Comparison of ENCODE assay signal across 20 mouse cellular contexts in the genomic region with DNA sequence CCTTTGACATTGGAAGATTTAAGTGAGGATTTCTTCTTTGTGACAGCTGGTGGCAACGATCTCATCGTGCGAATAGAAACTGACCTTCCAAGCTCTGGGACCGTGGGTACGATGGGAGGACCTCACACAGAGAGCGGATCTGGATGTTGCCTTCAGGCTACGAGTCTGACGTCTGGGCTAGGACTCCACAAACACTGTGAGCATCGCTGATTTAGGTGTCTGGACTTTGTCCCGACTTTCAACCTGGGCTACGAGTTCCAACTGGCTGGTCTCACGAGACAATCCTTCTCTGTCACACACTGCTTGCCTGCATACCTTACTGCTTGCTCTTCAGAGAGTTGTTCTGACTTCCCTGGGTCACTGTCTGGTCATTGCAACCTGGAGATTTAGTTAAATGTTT. TPM values are rescaled to one million over a fixed set of nuclear protein-coding genes. Genes with fewer than 3 reads are reported as not detected.
DNase-seq lines count a peak whose midpoint lies in the region; ATAC-seq and TF ChIP-seq lines count a peak whose summit lies in the region.
"Had no signal": no experiment of that assay in that cellular context is flagged by ENCODE, and none has a peak within 500 bp of the region (broad histone marks: within the 10 kb centered on the region; RNA-seq: fewer than 3 reads in every experiment).

No protein-coding gene starts in this region.

- peak overlapping the region; percentile 32 for H3K4me2 ChIP-seq in heart, embryonic 13.5 days
- 0 out of 2 replicates have a peak overlapping the region, but pooled peaks have one; percentile 32 for H3K4me2 ChIP-seq in intestine, postnatal 0 days (replicated peaks; ENCODE audit: low read depth)
- H3K4me2 ChIP-seq: limb, embryonic 12.5 days; lung, embryonic 14.5 days; midbrain, embryonic 12.5 days; neural tube, embryonic 15.5 days had no signal

- intact Hi-C loops in heart, postnatal 36 days (cut with DNase I): loop anchor here (5.0 kb wide), 1 partner anchor 545 kb away; no protein-coding TSS in a partner anchor

- H3K27ac ChIP-seq in heart, embryonic 13.5 days (replicated peaks): no peak overlapping the region
- H3K27ac ChIP-seq in liver, adult 2 months (replicated peaks; ENCODE audit: insufficient read depth, low read depth, low read length): no peak overlapping the region
- no peak overlapping the region for H3K27ac ChIP-seq in intestine, postnatal 0 days (ENCODE audit: low read depth, low read length)
- H3K27ac ChIP-seq: heart, adult 2 months; limb, embryonic 12.5 days; macrophage; midbrain, embryonic 12.5 days; neural tube, embryonic 15.5 days had no signal

- TF ChIP-seq POLR2A in liver, adult 2 months (IDR thresholded peaks at IDR 0.05; ENCODE audit: extremely low read depth, insufficient read depth, low read length): no peak

- WGBS in heart, embryonic 13.5 days: 46% methylated on average over 12 of the region's 12 CpGs
- WGBS in liver, adult 2 months: 31% methylated on average over 12 of the region's 12 CpGs
- WGBS in intestine, postnatal 0 days: 55% methylated on average over 12 of the region's 12 CpGs

- DNase-seq in heart, postnatal 36 days: no peak
- peak; percentile 9 for DNase-seq in liver, adult 2 months (ENCODE audit: extremely low read depth, low read depth, low spot score)
- no peak for DNase-seq in liver
- DNase-seq in neural tube, embryonic 10.5 days (ENCODE audit: extremely low spot score, low spot score): no peak
- no peak for DNase-seq in cerebellum, adult 11 months
- DNase-seq: adrenal gland, adult 8-10 months; gastrocnemius, postnatal 14 days; heart, adult 2 months; layer of hippocampus, postnatal 36 days; lung, embryonic 14.5 days; right cerebral cortex, postnatal 25 days; thymus, postnatal 14 days had no signal

- no peak overlapping the region for H3K9ac ChIP-seq in heart, embryonic 13.5 days
- no peak overlapping the region for H3K9ac ChIP-seq in liver, adult 2 months (ENCODE audit: low read depth, low read length)
- H3K9ac ChIP-seq in intestine, postnatal 0 days (ENCODE audit: low read depth, low read length): no peak overlapping the region
- H3K9ac ChIP-seq: limb, embryonic 12.5 days; lung, embryonic 14.5 days; midbrain, embryonic 12.5 days; neural tube, embryonic 15.5 days had no signal

- ATAC-seq in heart, embryonic 13.5 days (ENCODE audit: extremely low read depth, insufficient number of reproducible peaks, low FRiP score, low TSS enrichment): no peak
- ATAC-seq in intestine, postnatal 0 days: peak; percentile 21

- H3K9me3 ChIP-seq in heart, embryonic 13.5 days: no peaks in the 10 kb centered on the region
- no peaks in the 10 kb centered on the region for H3K9me3 ChIP-seq in intestine, postnatal 0 days (ENCODE audit: control insufficient read depth)
- H3K9me3 ChIP-seq: limb, embryonic 12.5 days; midbrain, embryonic 12.5 days; neural tube, embryonic 15.5 days had no signal

- H3K36me3 ChIP-seq in heart, embryonic 13.5 days: no peaks in the 10 kb centered on the region
- no peaks in the 10 kb centered on the region for H3K36me3 ChIP-seq in liver, adult 2 months (ENCODE audit: control insufficient read depth, insufficient read depth, low read length)
- H3K36me3 ChIP-seq in intestine, postnatal 0 days (ENCODE audit: control insufficient read depth, insufficient read depth): no peaks in the 10 kb centered on the region
- H3K36me3 ChIP-seq: limb, embryonic 12.5 days; midbrain, embryonic 12.5 days; neural tube, embryonic 15.5 days had no signal

- H3K4me3 ChIP-seq in heart, embryonic 13.5 days: no peak overlapping the region
- H3K4me3 ChIP-seq in liver, adult 2 months (ENCODE audit: insufficient read depth, low read depth, low read length): no peak overlapping the region
- H3K4me3 ChIP-seq in intestine, postnatal 0 days (ENCODE audit: low read depth, low read length): no peak overlapping the region
- H3K4me3 ChIP-seq: heart, adult 2 months; limb, embryonic 12.5 days; midbrain, embryonic 12.5 days; neural tube, embryonic 15.5 days had no signal

- no peaks in the 10 kb centered on the region for H3K27me3 ChIP-seq in heart, embryonic 13.5 days (replicated peaks)
- H3K27me3 ChIP-seq in liver, adult 2 months (ENCODE audit: control insufficient read depth, insufficient read depth, low read length): no peaks in the 10 kb centered on the region
- no peaks in the 10 kb centered on the region for H3K27me3 ChIP-seq in intestine, postnatal 0 days (replicated peaks; ENCODE audit: control insufficient read depth, insufficient read depth, low read length)
- H3K27me3 ChIP-seq: CH12.LX; limb, embryonic 12.5 days; midbrain, embryonic 12.5 days; neural tube, embryonic 15.5 days had no signal

- no peak for TF ChIP-seq CTCF in liver, adult 2 months (IDR thresholded peaks at IDR 0.05; ENCODE audit: low read depth, low read length)
- TF ChIP-seq CTCF in intestine, postnatal 0 days (IDR thresholded peaks at IDR 0.05; ENCODE audit: low read depth): no peak

- 0 out of 2 replicates have a peak, but pooled peaks cover 9% of the 10 kb centered on the region for H3K4me1 ChIP-seq in heart, embryonic 13.5 days
- peaks cover 4% of the 10 kb centered on the region for H3K4me1 ChIP-seq in liver, adult 2 months (ENCODE audit: control insufficient read depth, insufficient read depth, low read length)
- H3K4me1 ChIP-seq in intestine, postnatal 0 days (replicated peaks; ENCODE audit: control insufficient read depth, insufficient read depth, low read length): no peaks in the 10 kb centered on the region
- H3K4me1 ChIP-seq: limb, embryonic 12.5 days; midbrain, embryonic 12.5 days had no signal

- H3K79me2 ChIP-seq in liver, adult 2 months (ENCODE audit: control insufficient read depth, insufficient read depth, low read length): no peaks in the 10 kb centered on the region

RNA-seq across cellular contexts. Expression of a gene that starts 39.4 kb away (rescaled TPM):
- polyA plus RNA-seq in heart, embryonic 13.5 days (2015; fragmentation: Nextera tagmentation; extraction: Ambion mirVana): 0.34 and 0.70 TPM in 2 replicates
- not detected for total RNA-seq in heart, postnatal 36 days (2021)
- not detected in 2 replicates for total RNA-seq in liver, adult 2 months (2014; rRNA removed)
- polyA plus RNA-seq in liver, adult 2 months (2012; rRNA removed): not detected in 2 replicates
- polyA plus RNA-seq in intestine, postnatal 0 days (2015; fragmentation: Nextera tagmentation; extraction: Ambion mirVana): 0.04 and 0.08 TPM in 2 replicates
- total RNA-seq: adrenal gland, adult 8-10 months; CH12.LX; gastrocnemius, postnatal 14 days; heart, adult 2 months had no signal
- polyA plus RNA-seq: large intestine, adult 2 months; macrophage had no signal
